Mouse (Mus musculus) adrenal gland, adult 10 weeks (tissue): Measurements from ENCODE around the gene Pex5l. TPM values are rescaled to one million over a fixed set of nuclear protein-coding genes. Genes with fewer than 3 reads are reported as not detected.

ENCODE experiments used
- polyA plus RNA-seq: library from polyadenylated mRNA; stranded (reverse); fragments of 350-450 nt; fragmentation: Illumina TruSeq; extraction: RNeasy Lipid Tissue Mini Kit (QIAGEN cat#74804); gene quantifications from one replicate; pipeline ENCODE4 v1.2.3, GENCODE M21; 2014; ENCODE audit warnings: low read depth, low replicate concordance

Gene Pex5l
- 1.0 TPM for polyA plus RNA-seq

DNA sequence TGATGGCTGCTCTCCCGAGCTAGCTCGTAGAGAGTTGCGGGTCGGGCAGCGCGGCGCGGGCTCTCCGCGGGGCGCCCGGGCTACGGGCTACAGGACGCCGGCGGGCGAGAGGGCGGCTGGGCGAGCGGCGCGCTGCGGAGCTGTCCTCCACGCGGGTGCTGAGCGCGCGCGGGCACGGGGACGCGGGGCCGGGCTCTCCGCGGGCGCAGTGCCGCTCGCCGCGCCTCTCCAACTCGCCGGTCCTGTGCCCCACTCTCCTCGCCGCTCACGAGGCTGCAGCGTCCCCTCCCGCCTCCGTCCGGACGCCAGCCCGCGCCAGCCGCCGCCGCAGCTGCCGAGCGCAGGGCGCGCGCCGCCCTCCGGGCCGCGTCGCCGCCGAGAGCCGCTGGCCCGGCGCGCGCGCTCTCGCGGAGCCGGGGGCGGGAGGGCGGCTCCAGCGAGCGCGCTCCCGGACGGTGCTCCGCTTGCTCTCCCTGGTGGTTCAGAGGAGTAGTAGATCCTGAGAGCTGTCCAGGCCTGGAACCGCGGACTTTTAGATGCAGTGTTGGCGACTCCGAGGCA, at the start of gene Pex5l:
TSS of gene Pex5l (minus strand) at position 347 of the 561 bp plus-strand sequence.

